Mouse (Mus musculus) left cerebral cortex, postnatal 25 days (tissue): ENCODE data around the gene Zswim4. TPM values are rescaled to one million over a fixed set of nuclear protein-coding genes. Genes with fewer than 3 reads are reported as not detected.

Experiments
- DNase-seq, 2 experiments: peaks; one replicate each; pipeline ENCODE4 v3.0.0; 2022; ENCODE audit warnings: low spot score in 2 of 2, mixed read lengths in 1 of 2
- intact Hi-C: fragments of 180-260 bp; cut with DNase I; formaldehyde crosslinking; loops from one replicate; pipeline ENCODE4 v1.15.1; 2025
- total RNA-seq, 2 experiments: library from RNA; stranded (reverse); gene quantifications; 2 replicates each; pipeline ENCODE4 v1.2.3; 2021

Gene Zswim4
- total RNA-seq, 2 experiments from 2014 or later: 13.0 to 13.9 TPM

GRCm38 (mm10) chr8:84233055-84233454, 3.8 kb downstream of the Zswim4 start:
- intact Hi-C loops: no loop called here
- DNase-seq: no peak

GRCm38 (mm10) chr8:84230735-84231134, 6.1 kb downstream of the Zswim4 start:
- intact Hi-C loops: no loop called here
- DNase-seq: no peak

- intact Hi-C loops: no loop called here
- no peak for DNase-seq
These were observed 13.4 kb downstream of the Zswim4 start for GRCm38 (mm10) chr8:84223322-84224029.

GRCm38 (mm10) chr8:84222566-84223165, 14.2 kb downstream of the Zswim4 start:
- DNase-seq: no peak
- intact Hi-C loops: no loop called here

- intact Hi-C loops: no loop called here
- peak in 1 of 2 experiments; percentile 28 for DNase-seq
These were observed 16.8 kb downstream of the Zswim4 start for GRCm38 (mm10) chr8:84220105-84220504.

- no peak for DNase-seq
- intact Hi-C loops: no loop called here
These were observed 18.7 kb downstream of the Zswim4 start for GRCm38 (mm10) chr8:84218143-84218542.

GRCm38 (mm10) chr8:84217206-84217605, 19.6 kb downstream of the Zswim4 start:
- no peak for DNase-seq
- intact Hi-C loops: no loop called here

GRCm38 (mm10) chr8:84213277-84213676, 23.6 kb downstream of the Zswim4 start:
- DNase-seq: no peak
- intact Hi-C loops: no loop called here

GRCm38 (mm10) chr8:84211881-84212563, 24.8 kb downstream of the Zswim4 start:
- DNase-seq: no peak
- intact Hi-C loops: no loop called here

GRCm38 (mm10) chr8:84211202-84211601, 25.7 kb downstream of the Zswim4 start:
- intact Hi-C loops: no loop called here
- DNase-seq: no peak

- DNase-seq: peak; percentile 81 to 89
- intact Hi-C loops: loop anchor here (1.0 kb wide), 1 partner anchor 23 kb away; no protein-coding TSS in a partner anchor
These were observed 26.6 kb downstream of the Zswim4 start for GRCm38 (mm10) chr8:84210167-84210791.

GRCm38 (mm10) chr8:84208381-84209380, 28.2 kb downstream of the Zswim4 start:
- intact Hi-C loops: no loop called here
- no peak for DNase-seq

- intact Hi-C loops: no loop called here
- DNase-seq: peak in 1 of 2 experiments; percentile 23
These were observed 29.0 kb downstream of the Zswim4 start for GRCm38 (mm10) chr8:84207811-84208210.

- intact Hi-C loops: no loop called here
- DNase-seq: no peak
These were observed 30.2 kb downstream of the Zswim4 start for GRCm38 (mm10) chr8:84206666-84207065.

- no peak for DNase-seq
- intact Hi-C loops: no loop called here
These were observed 31.8 kb downstream of the Zswim4 start for GRCm38 (mm10) chr8:84205073-84205472.

GRCm38 (mm10) chr8:84203975-84204772, 32.7 kb downstream of the Zswim4 start:
- DNase-seq: peak in 1 of 2 experiments; percentile 50
- intact Hi-C loops: no loop called here

- intact Hi-C loops: no loop called here
- DNase-seq: peak; percentile 70 to 83
These were observed 33.6 kb downstream of the Zswim4 start for GRCm38 (mm10) chr8:84202938-84203917.
